Comparison of ENCODE assay signal across 14 mouse cellular contexts in the genomic region with DNA sequence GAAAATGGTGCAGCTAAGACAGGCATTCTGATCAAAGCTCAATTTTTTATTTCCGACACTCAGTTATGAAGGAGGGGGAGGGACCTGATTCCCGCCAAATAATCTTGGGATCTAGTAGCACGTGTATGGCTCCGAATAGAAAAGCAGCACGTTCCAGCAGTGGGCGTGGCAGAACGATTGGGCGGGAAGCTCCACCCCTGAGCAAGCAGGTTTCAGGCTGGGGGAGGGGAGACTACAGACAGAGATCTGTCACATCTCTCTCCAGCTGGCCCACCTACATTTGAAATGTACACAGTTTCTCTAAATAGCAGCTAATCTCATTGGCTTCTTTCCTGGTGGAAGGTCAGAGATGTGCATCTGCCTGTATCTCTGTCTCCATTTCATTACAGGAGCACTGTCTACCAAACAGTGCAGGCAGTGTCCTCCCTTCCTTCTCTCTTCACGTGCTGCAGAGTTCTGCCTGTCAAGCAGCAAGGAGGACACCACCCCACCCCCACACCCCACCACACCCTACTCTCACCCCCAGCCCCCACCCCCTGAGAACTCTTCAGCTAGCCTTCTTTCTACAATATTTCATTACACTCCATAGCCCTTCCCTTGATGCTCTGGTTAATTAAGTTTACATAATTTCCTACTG.
DNase-seq lines count a peak whose midpoint lies in the region; ATAC-seq and TF ChIP-seq lines count a peak whose summit lies in the region.
"Had no signal": no experiment of that assay in that cellular context is flagged by ENCODE, and none has a peak within 500 bp of the region (broad histone marks: within the 10 kb centered on the region; RNA-seq: fewer than 3 reads in every experiment).

No protein-coding gene starts in this region.

- H3K4me1 ChIP-seq in ES-E14 (ENCODE audit: control insufficient read depth in 2 of 2, insufficient read depth in 2 of 2, low read length in 2 of 2, poor library complexity in 1 of 2), result peaks cover 5 to 7% of the 10 kb centered on the region in 2 experiments; a peak in 3 of 4 replicates
- H3K4me1 ChIP-seq in liver, embryonic 12.5 days, result peaks cover 10% of the 10 kb centered on the region

- no peaks in the 10 kb centered on the region for H3K36me3 ChIP-seq in ES-E14 (ENCODE audit: control insufficient read depth, insufficient read depth, low read length, poor library complexity, severe bottlenecking)
- no peaks in the 10 kb centered on the region for H3K36me3 ChIP-seq in liver, embryonic 12.5 days
- H3K36me3 ChIP-seq: forebrain, embryonic 15.5 days; midbrain, embryonic 10.5 days had no signal

- peak overlapping the region; percentile 44 for H3K4me2 ChIP-seq in liver, embryonic 12.5 days
- H3K4me2 ChIP-seq: forebrain, embryonic 15.5 days had no signal

- H3K9ac ChIP-seq in ES-E14 (ENCODE audit: insufficient read depth, low read depth, low read length, poor library complexity, severe bottlenecking), result no peak overlapping the region
- H3K9ac ChIP-seq in liver, embryonic 12.5 days, result no peak overlapping the region
- H3K9ac ChIP-seq: forebrain, embryonic 15.5 days had no signal

- 19% methylated on average over 9 of the region's 9 CpGs for WGBS in liver, embryonic 12.5 days (ENCODE audit: insufficient replicate concordance)

- in situ Hi-C loops in ES-E14 (cut with MboI; ENCODE audit: low sequenced_read_pairs in 2 of 2, unreplicated experiment in 2 of 2), result no loop called here

- TF ChIP-seq CTCF in layer of hippocampus, adult 2 months (conservative IDR thresholded peaks at IDR 0.05), result peak; percentile 13; the same call in 1 of the 2 replicates

- no peak overlapping the region for H3K4me3 ChIP-seq in layer of hippocampus, adult 2 months
- H3K4me3 ChIP-seq in ES-E14 (ENCODE audit: insufficient read depth in 1 of 2, low read depth in 1 of 2, low read length in 2 of 2, poor library complexity in 1 of 2, severe bottlenecking in 1 of 2), result no peak overlapping the region
- H3K4me3 ChIP-seq in liver, embryonic 12.5 days, result no peak overlapping the region
- H3K4me3 ChIP-seq: forebrain, embryonic 15.5 days; heart, adult 2 months; midbrain, embryonic 10.5 days had no signal

- ATAC-seq in liver, embryonic 12.5 days, result peak; percentile 73
- ATAC-seq: forebrain, embryonic 15.5 days had no signal

- peak in 1 of 2 experiments; percentile 23 for DNase-seq in layer of hippocampus, adult 2 months (ENCODE audit: low spot score in 2 of 2)
- DNase-seq in layer of hippocampus, adult 11-12 months (ENCODE audit: low spot score), result no peak
- peak; percentile 17 for DNase-seq in ES-E14 (ENCODE audit: low read depth, low spot score)
- peak; percentile 45 for DNase-seq in embryo, embryonic 10 days (ENCODE audit: low spot score)
- DNase-seq in right cerebral cortex, postnatal 25 days, result no peak
- DNase-seq in thymus, adult 18-20 months, result no peak
- DNase-seq: adrenal gland, postnatal 25 days; cerebellum, adult 9-11 months; heart, adult 2 months; kidney, postnatal 10 days; thymus, postnatal 36 days had no signal

- no peaks in the 10 kb centered on the region for H3K27me3 ChIP-seq in liver, embryonic 12.5 days (replicated peaks)
- H3K27me3 ChIP-seq: forebrain, embryonic 15.5 days had no signal

- H3K9me3 ChIP-seq in ES-E14 (ENCODE audit: control insufficient read depth, insufficient read depth, low read depth, low read length), result no peaks in the 10 kb centered on the region
- H3K9me3 ChIP-seq in liver, embryonic 12.5 days (replicated peaks), result no peaks in the 10 kb centered on the region
- H3K9me3 ChIP-seq: forebrain, embryonic 15.5 days; midbrain, embryonic 10.5 days had no signal

- H3K27ac ChIP-seq in layer of hippocampus, adult 2 months, result peak overlapping the region; percentile 12; the same call in 1 of the 2 replicates
- no peak overlapping the region for H3K27ac ChIP-seq in ES-E14 (ENCODE audit: insufficient read depth, low read depth, low read length, poor library complexity, severe bottlenecking)
- H3K27ac ChIP-seq in liver, embryonic 12.5 days, result no peak overlapping the region
- H3K27ac ChIP-seq: forebrain, embryonic 15.5 days; heart, adult 2 months; midbrain, embryonic 10.5 days had no signal

TF ChIP-seq in ES-E14, 5 proteins besides CTCF, POLR2A, EP300 and RAD21:
- no peak for TF ChIP-seq HCFC1 (IDR thresholded peaks at IDR 0.05; ENCODE audit: borderline replicate concordance, insufficient read depth, low read length)
- TF ChIP-seq ZNF384 (IDR thresholded peaks at IDR 0.05; ENCODE audit: low read depth, low read length), result no peak
- no peak for TF ChIP-seq CHD2 (IDR thresholded peaks at IDR 0.05; ENCODE audit: low read depth, low read length)
- TF ChIP-seq MAFK (IDR thresholded peaks at IDR 0.05; ENCODE audit: insufficient read depth, low read depth, low read length), result no peak
- no peak for TF ChIP-seq ZC3H11A (IDR thresholded peaks at IDR 0.05; ENCODE audit: borderline replicate concordance, low read depth, low read length)

Comparison
In these comparisons a context has a peak if more than half of its experiments do, and no peak if none do; other contexts are left out.
1. DNase-seq: peak in ES-E14 (single experiment) and embryo, embryonic 10 days (single experiment); none in layer of hippocampus, adult 11-12 months (single experiment), right cerebral cortex, postnatal 25 days (single experiment) and thymus, adult 18-20 months (0 of 2).